Mouse (Mus musculus): Measurements from ENCODE around the gene 1700067K01Rik.

DNA sequence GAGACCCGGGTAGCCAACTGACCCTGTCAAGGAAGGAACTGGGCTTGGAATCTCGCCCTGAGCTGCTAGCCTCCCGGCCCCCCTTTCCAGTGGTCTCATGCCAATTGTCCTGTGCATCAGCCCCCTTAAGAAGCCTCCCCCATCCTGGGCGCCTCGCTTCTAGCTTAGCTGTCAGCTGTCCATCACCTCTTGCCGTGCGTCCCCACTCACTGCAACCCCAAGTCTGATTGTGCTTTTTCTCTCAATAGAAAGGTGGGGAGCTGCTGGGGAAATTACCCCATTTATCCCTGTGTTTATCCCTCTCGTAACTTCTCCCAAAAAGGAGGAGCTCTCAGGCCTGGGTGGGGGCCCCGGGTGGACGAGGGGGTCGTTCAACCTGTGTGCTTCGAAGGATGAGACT, 5.3 kb upstream of the 1700067K01Rik start:
- TF ChIP-seq EP300 (IDR thresholded peaks at IDR 0.05; ENCODE audit: insufficient read depth, low read depth, low read length) (no peak), POLR2A (IDR thresholded peaks at IDR 0.05; ENCODE audit: insufficient read depth, low read depth, low read length) (no peak)
